Mouse (Mus musculus) cerebellum, postnatal 10 days (tissue): ENCODE data around the gene Gpr25.

Source experiments
- DNase-seq, 2 experiments: peaks; one replicate each; pipeline ENCODE4 v3.0.0; 2021; ENCODE audit warnings: mixed read lengths in 2 of 2

Gene Gpr25

DNA sequence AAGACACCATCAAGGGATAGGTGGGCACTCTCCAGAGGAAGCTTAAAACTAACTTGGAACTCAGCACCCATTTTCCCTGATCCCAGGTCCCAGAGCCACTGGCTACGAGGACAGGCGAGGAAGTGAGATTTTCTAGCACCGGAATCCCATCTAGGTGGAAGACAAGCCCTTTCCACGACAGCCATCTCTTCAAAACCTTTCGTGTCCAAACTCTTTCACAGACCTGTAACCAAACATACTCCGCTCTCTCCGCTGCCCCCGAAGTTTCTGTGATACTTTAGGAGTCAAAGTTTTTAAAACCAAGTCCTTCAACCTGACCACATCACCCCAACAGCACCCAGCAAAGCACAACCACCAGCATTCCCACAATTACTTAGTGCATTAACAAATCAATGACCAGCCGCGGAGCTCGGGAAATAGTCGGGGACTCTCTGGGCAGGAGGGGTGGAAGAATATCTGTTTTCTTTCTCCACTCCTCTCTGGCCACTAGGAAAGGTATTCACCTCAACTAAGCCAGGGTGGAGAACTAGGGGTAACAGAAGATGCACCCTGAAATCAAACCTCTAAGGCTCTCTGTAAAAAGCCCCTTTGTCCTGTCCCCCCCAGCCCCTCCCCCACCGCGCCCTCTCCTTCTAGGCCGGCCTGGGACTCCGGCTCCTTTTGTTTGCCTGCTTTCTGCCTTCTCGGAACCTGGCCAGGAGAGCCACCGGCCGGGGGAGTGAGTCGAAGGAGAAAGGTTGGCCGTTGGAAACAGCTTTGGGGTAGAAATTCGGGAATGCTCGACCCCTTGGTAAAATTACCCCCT, 27.5 kb downstream of the Gpr25 start:
- peak; percentile 50 to 52 for DNase-seq

DNA sequence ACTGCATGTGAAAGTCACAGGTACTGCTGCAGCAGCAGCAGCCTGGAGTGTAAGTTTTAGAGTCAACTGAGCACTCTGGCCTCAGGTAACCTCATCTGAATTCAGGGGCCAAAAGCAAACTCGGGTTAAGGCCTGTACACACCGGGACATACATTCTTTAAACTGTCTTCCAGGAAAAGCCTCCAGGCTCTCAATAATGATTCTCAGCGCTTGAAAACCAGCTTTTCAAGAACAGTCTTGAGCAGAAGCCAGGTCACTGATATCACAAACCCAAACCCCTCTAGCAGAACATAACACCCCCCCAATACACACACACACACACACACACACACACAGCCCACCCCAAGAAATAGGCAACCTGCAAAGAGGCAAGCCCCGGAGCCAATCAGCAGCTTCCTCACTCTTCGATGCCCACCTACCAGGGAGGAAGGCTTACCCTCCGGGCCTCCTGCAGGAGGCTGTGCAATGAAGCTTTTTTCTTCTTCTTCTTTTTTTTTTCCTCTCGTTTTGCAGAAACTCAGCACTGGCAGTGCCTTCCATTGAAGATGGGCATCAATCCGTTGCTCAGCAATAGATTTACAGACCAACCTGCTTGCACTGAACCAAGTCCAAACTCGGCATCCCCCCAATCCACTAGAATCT, 28.3 kb downstream of the Gpr25 start:
- no peak for DNase-seq

DNA sequence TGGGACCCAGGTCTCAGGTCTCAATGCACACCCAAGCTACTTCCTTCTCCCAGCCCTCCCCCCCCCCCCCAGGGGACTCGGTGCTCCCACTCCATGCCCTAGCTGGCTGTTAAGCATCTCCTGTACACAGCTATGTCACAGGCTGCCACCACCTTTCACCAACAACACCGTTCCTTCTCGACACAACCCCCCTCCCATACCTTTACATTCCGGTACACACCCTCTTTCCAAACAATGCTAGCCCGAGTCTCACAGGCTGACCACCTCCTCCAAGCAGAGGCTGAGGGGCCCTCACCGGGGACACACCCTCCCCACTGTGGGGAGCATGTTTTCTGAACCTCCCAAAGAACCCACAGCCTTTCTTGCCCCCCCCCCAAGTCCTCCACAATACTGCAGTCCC, 29.1 kb downstream of the Gpr25 start:
- no peak for DNase-seq

DNA sequence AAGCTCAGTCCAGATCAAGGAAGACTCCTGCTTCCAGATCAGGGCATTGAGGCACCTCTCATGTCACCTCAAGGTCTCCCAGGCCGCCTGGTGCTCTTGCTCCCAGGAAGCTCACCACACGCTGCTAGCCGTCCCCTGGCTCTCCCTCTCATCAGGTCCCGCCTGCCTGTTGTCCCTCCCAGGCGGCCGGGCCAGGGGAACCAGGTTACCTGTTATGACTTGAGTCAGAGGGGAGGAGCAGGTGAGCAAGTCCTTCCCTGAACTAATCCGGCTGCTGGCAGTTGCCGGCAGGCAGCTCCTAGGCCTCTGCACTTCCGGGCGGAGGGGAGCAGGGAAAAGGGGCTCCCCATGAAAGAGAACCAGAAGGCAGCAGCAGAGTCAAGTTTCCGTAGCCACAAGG, 30.5 kb downstream of the Gpr25 start:
- no peak for DNase-seq

DNA sequence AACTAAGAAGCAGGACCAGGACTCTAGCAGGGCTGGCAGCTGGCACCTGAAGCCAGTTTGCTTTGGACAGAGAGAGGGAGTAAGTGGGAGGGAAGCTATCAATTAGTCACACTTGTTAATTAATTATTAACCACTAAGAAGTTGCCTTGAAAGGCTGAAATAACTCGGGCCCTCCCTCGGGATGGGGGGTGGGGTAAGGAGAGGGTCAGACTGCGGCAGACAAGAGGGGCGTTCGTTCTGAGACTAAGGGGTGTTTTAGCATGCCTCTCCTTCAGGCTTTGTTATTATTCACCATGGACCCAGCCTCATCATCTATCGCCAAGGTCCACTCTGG, 31.7 kb downstream of the Gpr25 start:
- peak in 1 of 2 experiments; percentile 32 for DNase-seq

DNA sequence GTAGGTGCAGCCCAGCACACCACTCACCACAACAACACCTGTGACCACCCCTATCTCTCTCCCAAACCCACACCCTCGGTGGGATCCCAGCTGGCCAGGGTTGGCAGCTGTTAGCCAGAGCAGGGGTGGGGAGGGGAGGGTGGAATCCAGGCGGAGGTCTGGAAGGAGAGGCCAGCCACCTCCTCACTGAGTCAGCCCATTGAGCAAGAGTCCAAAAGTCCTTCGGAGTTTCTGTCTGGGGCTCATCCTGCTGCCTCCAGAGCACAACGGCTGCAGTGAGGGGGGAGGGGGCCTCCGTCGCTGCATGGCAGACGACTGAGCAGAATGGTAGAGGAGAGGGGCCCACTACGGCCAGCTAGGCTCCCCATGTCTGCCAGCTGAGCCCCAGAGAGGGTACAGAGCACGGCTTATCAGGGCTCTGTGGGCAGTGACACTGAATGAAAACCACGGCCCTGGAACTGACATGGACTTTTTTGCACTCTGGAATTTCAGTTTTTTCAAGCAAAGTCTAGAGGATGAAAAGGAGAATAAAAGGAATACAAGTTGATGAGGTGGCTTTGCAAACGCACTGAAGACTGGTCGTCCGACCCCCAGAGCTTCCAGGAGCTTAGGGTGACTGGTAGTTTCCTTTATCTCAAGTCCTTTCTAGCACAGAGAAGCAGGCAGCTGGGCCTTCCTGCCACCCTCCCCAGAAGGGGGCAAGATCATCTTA, 32.2 kb downstream of the Gpr25 start:
- peak in 1 of 2 experiments; percentile 46 for DNase-seq

DNA sequence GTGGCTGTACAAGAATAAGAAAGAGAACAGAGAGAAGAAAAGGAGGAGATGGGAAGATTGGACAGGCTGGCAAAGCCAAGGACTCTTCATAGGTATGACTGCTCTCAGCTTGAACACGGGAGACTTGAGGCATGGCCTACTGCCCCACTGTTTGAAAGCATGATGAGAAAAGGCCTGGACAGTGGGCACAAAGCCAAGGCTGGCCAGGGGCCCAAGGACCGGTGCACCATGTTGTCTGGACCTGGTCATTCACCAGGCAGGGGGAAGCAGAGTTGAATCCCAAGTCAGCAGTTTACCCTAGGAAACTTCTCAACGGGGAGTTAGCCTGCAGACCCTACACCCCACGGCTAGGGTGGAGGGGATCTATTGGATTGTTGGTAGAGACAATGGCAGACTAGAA, 32.8 kb downstream of the Gpr25 start:
- peak; percentile 68 to 77 for DNase-seq

DNA sequence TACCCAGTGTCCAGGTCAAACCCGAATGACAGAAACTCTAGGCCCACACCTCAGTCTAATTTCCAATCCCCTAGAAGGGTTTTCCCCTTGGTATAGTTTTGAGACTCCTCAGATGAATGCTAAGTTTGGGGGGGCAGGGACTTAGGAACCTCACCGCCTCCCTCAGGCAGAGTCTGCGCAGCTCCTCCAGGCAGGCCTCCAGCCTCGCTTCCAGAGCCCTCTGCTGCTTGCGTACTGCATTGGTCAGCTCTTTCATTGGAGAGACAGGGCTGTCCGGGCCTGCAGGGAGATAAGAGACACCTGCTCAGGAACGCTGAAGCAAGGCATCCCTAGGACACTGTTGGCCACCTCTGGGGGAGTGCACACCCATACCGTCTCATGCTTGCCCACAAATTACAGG, 34.0 kb downstream of the Gpr25 start:
- no peak for DNase-seq

DNA sequence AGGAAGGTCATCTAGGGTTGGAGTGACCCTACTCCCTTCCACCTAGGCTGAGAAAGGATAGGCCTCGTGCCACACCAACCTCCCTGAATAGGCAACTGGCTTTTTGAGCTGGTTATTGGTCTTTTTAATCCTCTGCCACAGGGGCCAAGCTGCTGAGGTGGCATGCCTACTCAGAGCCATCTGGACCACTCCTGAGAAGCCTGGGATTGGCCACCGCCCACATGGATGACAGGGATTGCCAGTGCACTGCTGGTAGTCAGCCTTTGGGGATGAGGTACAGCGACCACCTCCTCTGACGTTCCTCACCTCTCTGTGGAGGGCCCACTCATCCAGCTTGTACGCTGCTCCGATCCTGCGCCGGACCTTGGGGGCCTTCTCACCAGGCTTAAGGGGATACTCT, 34.8 kb downstream of the Gpr25 start:
- DNase-seq = peak; percentile 53 to 65

DNA sequence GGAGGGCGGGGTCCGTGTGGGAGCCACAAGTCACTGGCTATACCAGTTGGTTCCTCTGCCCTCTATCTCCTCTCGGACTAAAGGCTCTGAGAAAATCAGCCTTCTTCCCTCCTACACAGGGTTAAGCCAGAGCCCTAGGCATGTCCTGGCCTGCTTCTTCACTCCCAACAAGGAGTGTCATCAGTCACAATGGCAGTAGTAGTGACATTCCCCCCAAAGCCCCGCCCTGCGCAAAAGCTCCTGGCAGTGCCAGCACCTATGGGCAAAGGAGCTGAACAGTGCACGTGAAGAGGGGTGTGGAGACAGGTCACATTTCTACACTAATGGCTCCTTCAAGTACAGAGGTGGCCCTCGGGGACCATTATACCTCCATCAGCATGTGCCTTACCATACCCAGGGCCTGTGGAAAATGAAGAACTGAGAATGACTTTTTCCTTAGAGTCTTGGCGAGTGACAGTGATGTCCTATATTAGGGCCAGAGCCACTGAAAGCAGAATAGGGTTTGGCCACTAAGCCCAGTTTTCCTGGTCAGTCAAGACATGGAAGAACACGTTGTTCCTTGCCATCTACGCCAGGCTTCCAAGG, 36.8 kb downstream of the Gpr25 start:
- DNase-seq = no peak

DNA sequence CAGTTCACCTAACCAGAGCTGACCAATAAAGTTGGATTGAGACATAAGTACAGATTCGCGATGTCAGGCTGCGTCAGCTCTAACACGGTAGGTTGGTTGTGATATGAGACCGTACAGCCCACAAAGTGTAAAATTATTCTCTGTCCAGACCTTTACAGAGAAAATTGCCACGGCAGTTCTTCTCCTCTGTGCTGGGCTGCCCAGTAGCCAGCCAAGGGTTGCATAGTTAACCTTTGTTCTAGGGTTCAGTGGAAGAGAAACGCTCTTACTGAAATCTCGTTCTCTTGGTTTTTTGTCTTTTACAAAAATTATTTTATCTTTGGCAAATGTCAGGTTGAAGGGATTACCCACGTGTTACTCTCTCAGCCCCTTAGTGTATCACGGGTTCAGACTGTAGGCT, 38.3 kb downstream of the Gpr25 start:
- no peak for DNase-seq

DNA sequence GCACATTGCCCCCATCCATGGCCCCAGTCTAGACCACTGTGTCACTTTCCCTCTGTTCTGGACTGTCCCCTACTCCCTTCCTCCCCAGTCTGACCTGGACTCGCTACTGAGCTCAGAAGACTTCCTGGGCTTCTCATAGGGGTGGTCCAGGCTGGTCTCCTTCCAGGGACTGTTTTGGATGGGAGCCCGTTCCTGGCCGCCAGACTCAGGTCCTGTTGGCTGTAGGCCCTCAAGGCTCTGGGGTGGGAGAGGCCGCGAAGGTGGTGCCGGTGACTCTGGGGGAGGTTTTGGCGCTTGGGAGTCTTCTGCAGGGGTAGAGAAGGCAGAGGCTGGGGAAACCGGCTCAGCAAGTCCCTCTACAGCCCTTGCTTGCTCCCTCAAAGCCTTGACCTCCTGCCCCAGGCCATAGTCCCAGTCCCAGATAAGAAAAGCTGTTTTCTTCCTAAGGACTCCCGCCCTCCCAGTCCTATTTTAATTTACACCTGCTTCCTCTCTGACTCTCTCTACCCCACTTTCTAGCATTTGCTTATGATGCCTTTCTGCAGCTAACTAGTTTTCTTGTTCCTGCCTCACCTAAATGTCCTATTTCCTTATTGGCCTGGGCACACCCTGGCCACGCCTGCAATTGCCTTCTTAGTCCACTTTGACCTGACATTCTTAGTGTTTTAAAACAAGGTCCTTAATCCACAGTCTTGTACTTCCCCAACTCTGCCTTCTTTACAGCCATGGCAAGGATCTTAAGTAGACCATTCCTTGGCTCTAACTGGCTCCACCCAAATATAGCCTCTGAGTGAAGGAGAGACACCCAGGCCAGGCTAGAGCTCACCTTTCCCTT, 40.4 kb downstream of the Gpr25 start:
- DNase-seq = peak; percentile 31 to 64

DNA sequence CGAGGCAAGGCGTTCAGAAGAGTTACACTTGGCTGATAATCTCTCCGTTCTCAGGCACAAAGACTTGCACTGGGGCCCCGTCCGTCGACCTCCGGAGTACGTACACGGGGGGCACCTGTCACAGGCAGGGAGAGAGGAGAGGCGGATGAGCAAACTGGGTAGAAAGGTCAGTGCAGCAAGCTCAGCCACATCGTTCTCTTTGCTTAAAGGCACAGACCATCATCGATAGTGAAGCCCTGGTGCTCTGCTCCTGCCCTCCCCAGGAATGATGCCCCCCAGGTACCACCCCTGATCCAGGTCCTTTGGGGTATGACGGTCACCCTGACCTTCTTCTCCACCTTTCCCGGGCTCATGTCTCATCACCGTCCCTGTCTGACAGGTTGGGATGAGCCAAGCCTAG, 46.4 kb downstream of the Gpr25 start:
- DNase-seq = no peak

DNA sequence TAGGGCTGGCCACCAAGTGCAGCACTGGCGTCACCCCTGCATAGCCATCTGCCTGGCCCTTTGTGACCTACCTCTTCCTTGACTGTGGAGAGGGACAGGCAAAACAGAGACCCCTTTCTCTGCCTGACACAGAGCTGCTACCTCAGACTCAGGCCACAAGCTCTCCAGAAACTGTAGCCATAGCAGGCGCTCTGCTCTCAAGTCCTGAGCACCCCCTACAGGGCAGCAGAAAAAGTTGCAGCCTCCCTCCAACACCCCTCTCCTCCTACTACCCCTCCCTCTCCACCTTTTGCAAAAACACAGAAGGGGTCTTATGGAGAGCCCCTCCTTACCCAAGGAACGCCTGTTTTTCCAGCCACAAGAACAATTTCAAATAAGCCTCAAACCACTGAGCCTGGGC, 47.9 kb downstream of the Gpr25 start, which contains the start of gene Mroh3:
TSS of gene Mroh3 (minus strand) at position 26 of the 400 bp plus-strand sequence.
- peak; percentile 68 to 71 for DNase-seq
